ENCODE assay signal across 11 mouse cellular contexts in the genomic region with DNA sequence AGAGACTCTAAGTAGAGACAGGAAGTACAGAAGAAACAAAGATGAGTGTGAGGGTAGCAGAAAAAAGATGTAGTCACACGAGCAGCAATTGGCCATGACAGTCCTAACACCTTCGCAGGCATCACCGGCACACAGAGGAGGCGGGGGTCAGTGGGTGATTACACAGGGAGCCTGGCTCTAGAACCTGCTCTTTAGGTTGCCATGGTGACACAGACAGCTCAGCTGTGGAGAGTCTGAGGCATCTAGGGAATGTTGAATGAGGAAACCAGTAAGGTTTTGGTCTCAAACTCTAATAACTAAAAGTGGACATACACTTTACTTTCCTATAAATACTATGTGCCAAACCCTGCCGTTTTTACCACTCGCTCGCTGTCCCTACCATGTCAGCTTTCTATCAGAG. TPM values are rescaled to one million over a fixed set of nuclear protein-coding genes. Genes with fewer than 3 reads are reported as not detected.
A peak's percentile ranks its signal among the peaks of the same experiment; 100 is the strongest.
DNase-seq lines count a peak whose midpoint lies in the region; ATAC-seq and TF ChIP-seq lines count a peak whose summit lies in the region.
"Had no signal": no experiment of that assay in that cellular context is flagged by ENCODE, and none has a peak within 500 bp of the region (broad histone marks: within the 10 kb centered on the region; RNA-seq: fewer than 3 reads in every experiment).

No protein-coding gene starts in this region.

- H3K4me1 ChIP-seq in hindbrain, embryonic 11.5 days (replicated peaks; ENCODE audit: control insufficient read depth, insufficient read depth, low read length) = peaks cover 5% of the 10 kb centered on the region
- peaks cover 75% of the 10 kb centered on the region for H3K4me1 ChIP-seq in hindbrain, embryonic 13.5 days (replicated peaks)
- peaks cover 19% of the 10 kb centered on the region; the same call in 1 of the 2 replicates for H3K4me1 ChIP-seq in lung, embryonic 14.5 days (ENCODE audit: insufficient read depth)
- peaks cover 2% of the 10 kb centered on the region for H3K4me1 ChIP-seq in thymus, adult 2 months (replicated peaks; ENCODE audit: control insufficient read depth, insufficient read depth, low read length)

- 70% methylated on average over 7 of the region's 7 CpGs for WGBS in hindbrain, embryonic 11.5 days
- WGBS in hindbrain, embryonic 13.5 days = 68% methylated on average over 7 of the region's 7 CpGs
- WGBS in lung, embryonic 14.5 days = 39% methylated on average over 7 of the region's 7 CpGs
- WGBS in thymus, adult 2 months = 88% methylated on average over 7 of the region's 7 CpGs

- DNase-seq in hindbrain, embryonic 11.5 days (ENCODE audit: low spot score) = peak; percentile 29
- DNase-seq in Muller cell, postnatal 12 days (ENCODE audit: inconsistent ontology term) = peak; percentile 58
- peak; percentile 28 for DNase-seq in embryo, embryonic 10.5 days (ENCODE audit: low spot score)
- peak; percentile 67 for DNase-seq in lung, embryonic 14.5 days
- DNase-seq in thymus, adult 2 months = no peak
- DNase-seq in spleen, adult 12 weeks (ENCODE audit: low spot score) = no peak
- DNase-seq: heart, postnatal 4 days had no signal

- TF ChIP-seq CTCF in lung, embryonic 14.5 days (IDR thresholded peaks at IDR 0.05; ENCODE audit: low read depth) = no peak
- no peak for TF ChIP-seq CTCF in thymus, adult 2 months (IDR thresholded peaks at IDR 0.05; ENCODE audit: borderline replicate concordance, control insufficient read depth, extremely low read depth, insufficient read depth, low read length, poor library complexity)

- H3K9ac ChIP-seq in hindbrain, embryonic 11.5 days (ENCODE audit: low read depth, low read length) = no peak overlapping the region
- H3K9ac ChIP-seq in hindbrain, embryonic 13.5 days = no peak overlapping the region
- H3K9ac ChIP-seq in lung, embryonic 14.5 days = no peak overlapping the region
- H3K9ac ChIP-seq: limb, embryonic 13.5 days had no signal

- ATAC-seq in hindbrain, embryonic 11.5 days (ENCODE audit: low FRiP score) = no peak; the same call in 1 of the 2 replicates
- no peak for ATAC-seq in hindbrain, embryonic 13.5 days (ENCODE audit: low FRiP score)
- peak; percentile 72; the same call in 1 of the 2 replicates for ATAC-seq in lung, embryonic 14.5 days (ENCODE audit: insufficient read depth)
- ATAC-seq in megakaryocyte progenitor cell, adult 5-6 weeks (replicated peaks; ENCODE audit: poor library complexity) = no peak

- H3K27me3 ChIP-seq in hindbrain, embryonic 11.5 days (ENCODE audit: control insufficient read depth, insufficient read depth, low read length) = no peaks in the 10 kb centered on the region
- no peaks in the 10 kb centered on the region for H3K27me3 ChIP-seq in hindbrain, embryonic 13.5 days
- no peaks in the 10 kb centered on the region for H3K27me3 ChIP-seq in lung, embryonic 14.5 days (ENCODE audit: insufficient read depth, low read length)
- no peaks in the 10 kb centered on the region for H3K27me3 ChIP-seq in thymus, adult 2 months (ENCODE audit: control insufficient read depth, insufficient read depth, low read length)
- H3K27me3 ChIP-seq: CH12.LX; limb, embryonic 13.5 days had no signal

- no peak overlapping the region for H3K4me3 ChIP-seq in hindbrain, embryonic 11.5 days (ENCODE audit: low read depth, low read length)
- no peak overlapping the region for H3K4me3 ChIP-seq in hindbrain, embryonic 13.5 days
- H3K4me3 ChIP-seq in lung, embryonic 14.5 days (ENCODE audit: low read depth, low read length) = no peak overlapping the region
- no peak overlapping the region for H3K4me3 ChIP-seq in thymus, adult 2 months (ENCODE audit: control insufficient read depth, insufficient read depth, low read length)
- H3K4me3 ChIP-seq: limb, embryonic 13.5 days had no signal

- no peaks in the 10 kb centered on the region for H3K36me3 ChIP-seq in hindbrain, embryonic 11.5 days (ENCODE audit: control insufficient read depth, insufficient read depth, low read length)
- no peaks in the 10 kb centered on the region for H3K36me3 ChIP-seq in hindbrain, embryonic 13.5 days
- peaks cover 23% of the 10 kb centered on the region for H3K36me3 ChIP-seq in lung, embryonic 14.5 days (ENCODE audit: insufficient read depth)
- H3K36me3 ChIP-seq in thymus, adult 2 months (ENCODE audit: control insufficient read depth, insufficient read depth, low read length) = no peaks in the 10 kb centered on the region

- H3K4me2 ChIP-seq in hindbrain, embryonic 11.5 days (replicated peaks; ENCODE audit: low read depth, low read length) = no peak overlapping the region
- no peak overlapping the region for H3K4me2 ChIP-seq in hindbrain, embryonic 13.5 days
- no peak overlapping the region for H3K4me2 ChIP-seq in lung, embryonic 14.5 days
- H3K4me2 ChIP-seq: limb, embryonic 13.5 days had no signal

- no peak for TF ChIP-seq POLR2A in thymus, adult 2 months (IDR thresholded peaks at IDR 0.05; ENCODE audit: control insufficient read depth, extremely low read depth, insufficient read depth, low read length, poor library complexity)

- H3K9me3 ChIP-seq in hindbrain, embryonic 11.5 days (ENCODE audit: control insufficient read depth, low read length) = no peaks in the 10 kb centered on the region
- no peaks in the 10 kb centered on the region for H3K9me3 ChIP-seq in hindbrain, embryonic 13.5 days
- no peaks in the 10 kb centered on the region; the same call in 1 of the 2 replicates for H3K9me3 ChIP-seq in lung, embryonic 14.5 days (ENCODE audit: low read depth, low read length)
- H3K9me3 ChIP-seq: limb, embryonic 13.5 days had no signal

- no peak overlapping the region for H3K27ac ChIP-seq in hindbrain, embryonic 11.5 days (ENCODE audit: low read depth, low read length)
- H3K27ac ChIP-seq in hindbrain, embryonic 13.5 days = no peak overlapping the region
- H3K27ac ChIP-seq in lung, embryonic 14.5 days (ENCODE audit: low read depth) = 0 out of 2 replicates have a peak overlapping the region, but pooled peaks have one; percentile 15
- no peak overlapping the region for H3K27ac ChIP-seq in thymus, adult 2 months (ENCODE audit: control insufficient read depth, insufficient read depth, low read length)
- H3K27ac ChIP-seq: limb, embryonic 13.5 days had no signal

RNA-seq across cellular contexts. Expression of a gene that starts 6.6 kb away (rescaled TPM):
- 27.5 and 31.9 TPM in 2 replicates for polyA plus RNA-seq in hindbrain, embryonic 11.5 days (2014; fragmentation: Nextera tagmentation; extraction: Ambion mirVana)
- polyA plus RNA-seq in hindbrain, embryonic 13.5 days (2015; fragmentation: Nextera tagmentation; extraction: Ambion mirVana) = 22.3 and 24.1 TPM in 2 replicates
- 62.7 and 64.7 TPM in 2 replicates for polyA plus RNA-seq in lung, embryonic 14.5 days (2014; fragmentation: Nextera tagmentation; extraction: Ambion mirVana)
- polyA plus RNA-seq in thymus, adult 2 months (2012; rRNA removed) = 5.1 and 5.9 TPM in 2 replicates
- total RNA-seq in megakaryocyte progenitor cell, adult 5-6 weeks (2015) = 8.4 and 10.0 TPM in 2 replicates
- 8.0 and 8.7 TPM in 2 replicates for total RNA-seq in megakaryocyte progenitor cell, adult 5-6 weeks (2017)

Comparison
In these comparisons a context has a peak if more than half of its experiments do, and no peak if none do; other contexts are left out.
1. DNase-seq: peak in hindbrain, embryonic 11.5 days (single experiment), Muller cell, postnatal 12 days (single experiment), embryo, embryonic 10.5 days (single experiment) and lung, embryonic 14.5 days (single experiment); none in thymus, adult 2 months (single experiment) and spleen, adult 12 weeks (single experiment).